Mouse (Mus musculus): ENCODE measurements around the gene Echs1. TPM values are rescaled to one million over a fixed set of nuclear protein-coding genes. Genes with fewer than 3 reads are reported as not detected.

The Echs1 gene
- total RNA-seq, 1 experiment from 2014 or later = 73.0 TPM

- ATAC-seq (replicated peaks; ENCODE audit: low read depth, poor library complexity, severe bottlenecking) = peak; percentile 32; the same call in 1 of the 2 replicates
These were observed 46.1 kb downstream of the Echs1 start for GRCm38 (mm10) chr7:140070042-140070711.

DNA sequence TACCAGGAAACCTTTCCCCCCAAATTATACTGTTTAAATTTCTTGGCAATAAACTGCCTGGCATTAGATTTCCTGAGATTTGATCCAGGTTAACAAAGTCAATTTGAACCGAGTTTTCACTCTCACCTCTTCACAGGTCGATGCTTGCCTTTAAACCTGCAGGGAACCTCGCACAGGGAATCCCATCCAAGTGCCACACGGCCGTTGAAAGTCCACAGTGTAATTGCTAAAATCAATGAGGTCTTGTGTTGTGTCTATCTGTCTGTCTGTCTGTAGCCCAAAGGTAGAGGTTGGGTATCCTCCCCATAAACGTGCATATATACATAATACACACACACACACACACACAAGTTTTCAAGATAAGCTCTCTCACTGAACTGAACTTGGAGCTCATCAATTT, 48.9 kb downstream of the Echs1 start:
- ATAC-seq (replicated peaks; ENCODE audit: low read depth, poor library complexity, severe bottlenecking) = no peak

DNA sequence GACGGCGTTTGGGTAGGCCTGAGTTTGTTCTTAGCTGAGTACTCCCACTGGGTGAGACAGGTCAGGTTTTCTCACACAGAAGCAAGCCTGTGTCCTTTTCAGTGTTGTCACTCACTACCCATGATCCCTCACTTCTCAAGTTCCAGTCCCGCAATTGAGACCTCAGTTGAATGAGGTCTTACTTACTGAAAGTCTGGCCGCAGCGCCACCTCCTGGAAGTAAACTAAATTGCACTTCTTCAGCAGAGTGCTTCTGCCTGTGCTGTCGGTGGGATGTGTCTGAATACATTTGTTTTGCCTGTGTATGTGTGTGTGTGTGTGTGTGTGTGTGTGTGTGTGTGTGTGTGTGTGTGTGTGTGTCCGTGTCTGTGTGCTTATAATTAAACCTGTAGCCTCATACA, 53.2 kb downstream of the Echs1 start:
- ATAC-seq (replicated peaks; ENCODE audit: low read depth, poor library complexity, severe bottlenecking) = peak; percentile 71

DNA sequence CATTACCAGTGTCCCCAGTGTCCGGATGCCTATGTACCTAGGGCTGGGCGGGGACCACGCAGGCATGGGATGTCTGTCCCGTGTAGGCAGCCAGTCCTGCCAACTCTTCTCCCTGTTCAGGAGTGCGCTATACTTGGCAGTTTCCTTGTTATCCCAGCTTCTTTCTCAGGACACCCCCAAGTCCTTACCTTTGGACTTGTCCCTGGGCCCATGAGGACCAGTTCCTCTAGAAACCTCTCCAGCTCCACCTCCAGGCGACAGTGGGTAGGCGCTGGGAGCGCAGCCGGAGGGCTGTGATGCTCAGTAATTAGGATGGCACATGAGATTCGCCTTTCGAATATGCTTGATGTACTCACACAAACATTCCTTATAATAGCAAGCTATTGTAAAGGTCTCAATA, 54.0 kb downstream of the Echs1 start:
- ATAC-seq (replicated peaks; ENCODE audit: low read depth, poor library complexity, severe bottlenecking) = peak; percentile 51; the same call in 1 of the 2 replicates

DNA sequence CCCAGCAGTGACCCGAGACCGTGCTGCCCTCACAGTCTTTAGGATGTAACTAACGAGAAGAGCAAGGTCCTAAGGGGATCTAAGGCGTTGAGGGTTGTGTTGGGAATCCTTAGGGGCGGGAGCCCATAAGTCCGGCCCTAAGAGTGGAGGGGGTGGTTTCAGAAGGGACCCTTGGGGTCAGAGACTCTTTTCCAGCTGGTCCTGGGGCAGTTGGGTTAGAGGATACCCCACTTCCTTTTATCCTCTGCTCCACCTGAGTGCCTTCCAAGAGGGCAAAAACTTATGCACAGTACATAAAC, 54.5 kb downstream of the Echs1 start:
- no peak for ATAC-seq (replicated peaks; ENCODE audit: low read depth, poor library complexity, severe bottlenecking)

GRCm38 (mm10) chr7:140060936-140061831, 55.1 kb downstream of the Echs1 start:
- peak; percentile 34 for ATAC-seq (replicated peaks; ENCODE audit: low read depth, poor library complexity, severe bottlenecking)

DNA sequence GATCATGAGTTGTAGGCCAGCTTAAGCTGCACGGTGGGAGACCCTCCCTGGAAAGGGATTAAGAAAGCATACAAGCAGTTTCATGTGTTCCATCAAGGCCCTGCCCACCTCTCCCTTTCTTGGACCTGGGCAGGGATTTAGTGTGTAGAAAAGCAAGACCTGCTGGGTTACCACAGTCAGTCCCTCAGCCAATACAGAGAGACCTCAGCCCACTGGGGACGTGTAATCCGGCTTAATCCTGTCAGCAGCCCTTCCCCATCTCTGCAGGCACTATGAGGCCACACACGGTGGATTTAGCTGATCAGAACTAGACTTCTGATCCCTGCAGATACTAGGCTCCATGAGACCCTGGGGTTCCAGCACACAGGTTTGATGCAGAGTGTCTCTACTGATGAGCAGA, 56.7 kb downstream of the Echs1 start:
- no peak for ATAC-seq (replicated peaks; ENCODE audit: low read depth, poor library complexity, severe bottlenecking)

GRCm38 (mm10) chr7:140058528-140058927, 57.7 kb downstream of the Echs1 start:
- no peak for ATAC-seq (replicated peaks; ENCODE audit: low read depth, poor library complexity, severe bottlenecking)

DNA sequence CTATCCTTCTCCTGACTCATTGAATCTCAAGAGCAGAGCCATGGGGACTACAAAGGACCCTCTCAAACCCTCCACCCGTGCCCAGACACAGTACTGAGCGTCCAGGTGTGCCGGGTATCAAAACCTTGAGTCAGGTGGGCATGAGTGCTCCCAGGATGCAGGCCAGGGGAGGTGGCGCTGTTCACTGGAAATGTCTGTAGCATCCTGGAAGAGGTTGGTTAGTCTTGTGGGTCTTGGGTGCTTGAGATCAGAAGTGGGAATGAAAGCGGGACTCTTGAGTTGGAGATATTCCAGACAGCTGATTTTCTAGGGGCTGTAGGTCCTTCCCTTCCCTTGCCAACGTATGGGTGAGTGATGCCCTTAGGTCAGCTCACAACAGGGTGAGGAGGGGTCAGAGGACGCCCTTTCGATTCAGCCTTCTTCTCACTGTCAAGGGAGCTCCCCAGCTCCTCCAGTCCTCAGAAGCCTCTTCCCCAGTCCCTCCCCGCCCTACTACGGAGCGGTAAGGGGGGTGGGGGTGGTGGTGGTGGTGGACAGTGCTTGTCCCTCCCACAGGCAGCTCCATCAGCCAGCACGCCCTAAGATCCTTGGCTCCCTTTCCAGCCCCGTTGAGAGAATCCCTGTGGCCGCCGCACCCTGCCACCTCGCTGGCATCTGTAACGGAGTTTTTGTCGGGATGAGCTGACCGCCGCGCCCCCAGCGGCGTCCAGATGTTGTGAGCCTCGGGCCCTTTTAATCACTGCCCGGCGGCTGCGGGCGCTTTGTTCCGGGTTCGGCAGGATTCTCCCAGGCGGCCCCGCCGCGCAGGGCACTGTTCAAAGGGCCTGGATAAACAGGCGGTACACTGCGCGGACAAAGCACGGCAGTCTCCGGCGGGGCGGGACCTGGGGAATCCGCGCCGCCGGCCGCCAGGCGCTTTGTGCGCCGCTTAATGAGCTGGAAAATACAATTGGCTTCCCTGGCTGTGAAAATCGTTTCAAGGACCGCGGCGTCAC, 58.6 kb downstream of the Echs1 start:
- ATAC-seq (replicated peaks; ENCODE audit: low read depth, poor library complexity, severe bottlenecking) = peak; percentile 34

Other genes with a start within 250 kb of the Echs1 start
- not detected in 2 replicates for gene Kndc1, start 221.8 kb downstream of the Echs1 start, total RNA-seq (2017)
- gene Utf1, start 172.7 kb downstream of the Echs1 start, total RNA-seq (2017) = not detected in 2 replicates
- 0.49 TPM in 1 of 2 replicates, not detected in the other for gene 6430531B16Rik, start 137.7 kb downstream of the Echs1 start, total RNA-seq (2017)
- 0.34 and 0.46 TPM in 2 replicates for gene Adam8, start 123.9 kb downstream of the Echs1 start, total RNA-seq (2017)
- 21.7 and 23.6 TPM in 2 replicates for gene Zfp511, start 80.1 kb downstream of the Echs1 start, total RNA-seq (2017)
- gene Tubgcp2, start 79.8 kb downstream of the Echs1 start, total RNA-seq (2017) = 47.4 and 54.2 TPM in 2 replicates
- not detected in 2 replicates for gene Msx3, start 67.4 kb downstream of the Echs1 start, total RNA-seq (2017)
- not detected in 2 replicates for gene Caly, start 33.9 kb downstream of the Echs1 start, total RNA-seq (2017)
- gene Prap1, start 23.1 kb downstream of the Echs1 start, total RNA-seq (2017) = not detected in 2 replicates
- 2.8 and 6.6 TPM in 2 replicates for gene Fuom, start 14.0 kb downstream of the Echs1 start, total RNA-seq (2017)
- 11.1 and 11.4 TPM in 2 replicates for gene Paox, start 677 bp downstream of the Echs1 start, total RNA-seq (2017)
- gene Mtg1, start 21.1 kb upstream of the Echs1 start, total RNA-seq (2017) = 13.6 and 21.2 TPM in 2 replicates
- gene Sprn, start 38.4 kb upstream of the Echs1 start, total RNA-seq (2017) = not detected in 2 replicates
- not detected in 2 replicates for gene Olfr522, start 48.3 kb upstream of the Echs1 start, total RNA-seq (2017)
- not detected in 2 replicates for gene Olfr523, start 56.7 kb upstream of the Echs1 start, total RNA-seq (2017)
- gene Olfr524, start 89.5 kb upstream of the Echs1 start, total RNA-seq (2017) = not detected in 2 replicates
- not detected in 2 replicates for gene Cd163l1, start 101.8 kb upstream of the Echs1 start, total RNA-seq (2017)
- not detected in 2 replicates for gene 5830411N06Rik, start 130.8 kb upstream of the Echs1 start, total RNA-seq (2017)
- not detected in 2 replicates for gene Olfr525, start 204.4 kb upstream of the Echs1 start, total RNA-seq (2017)
- gene Olfr527, start 217.5 kb upstream of the Echs1 start, total RNA-seq (2017) = not detected in 2 replicates
- not detected in 2 replicates for gene Olfr60, start 245.2 kb upstream of the Echs1 start, total RNA-seq (2017)